Mouse (Mus musculus): ENCODE results near the gene Ptpn21. TPM values are rescaled to one million over a fixed set of nuclear protein-coding genes. Genes with fewer than 3 reads are reported as not detected.

Gene Ptpn21
- total RNA-seq (2014; fragmentation: Nextera tagmentation) (3.0 and 7.5 TPM in 2 replicates), total RNA-seq (2017) (1.6 and 4.7 TPM in 2 replicates)

DNA sequence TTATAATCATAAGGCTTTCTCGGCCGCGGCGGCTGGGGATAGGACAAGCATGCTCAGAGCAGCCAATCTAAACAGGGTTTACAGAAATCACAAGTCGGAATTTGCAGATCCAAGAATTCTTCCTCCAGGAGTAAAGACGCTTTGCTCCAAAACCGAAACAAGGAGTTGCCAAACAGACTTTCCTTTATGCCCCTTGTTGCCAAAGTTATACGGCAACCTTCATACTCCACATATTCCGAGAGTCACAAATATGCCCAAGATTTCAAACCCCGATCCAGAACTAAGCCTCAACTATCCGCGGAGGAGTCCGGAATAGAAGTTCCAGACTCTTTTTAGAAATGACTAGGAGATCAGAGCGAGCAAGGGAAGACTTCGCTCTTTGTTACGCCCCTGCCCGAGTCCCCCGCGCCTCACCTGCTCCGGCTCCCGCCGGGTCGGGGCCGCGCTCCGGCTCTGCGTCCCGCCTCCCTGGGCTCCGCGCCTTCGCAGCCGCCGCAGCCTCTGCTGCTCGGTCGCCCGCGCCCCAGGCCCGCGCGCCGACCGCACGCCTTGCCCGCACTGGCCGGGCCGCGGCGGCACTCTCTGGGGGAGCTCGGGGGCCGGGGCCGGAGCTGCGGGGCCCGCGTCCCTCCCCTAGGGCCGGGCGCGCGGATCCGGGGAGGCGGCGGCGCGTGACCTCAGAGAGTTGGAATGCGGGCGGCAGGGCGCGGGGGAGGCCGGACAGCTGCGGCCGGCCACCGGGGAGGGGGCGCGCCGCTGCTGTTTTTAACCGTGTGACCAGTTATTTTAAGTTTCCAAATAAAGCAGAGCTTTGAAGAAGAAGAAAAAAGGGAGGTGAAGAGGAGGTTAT lies at the start of gene Ptpn21:
Gene Ptpn21, minus strand, starts transcription at position 455 of the 850 bp plus-strand sequence.
- ATAC-seq (replicated peaks; ENCODE audit: low FRiP score, low TSS enrichment, poor library complexity, severe bottlenecking): no peak

DNA sequence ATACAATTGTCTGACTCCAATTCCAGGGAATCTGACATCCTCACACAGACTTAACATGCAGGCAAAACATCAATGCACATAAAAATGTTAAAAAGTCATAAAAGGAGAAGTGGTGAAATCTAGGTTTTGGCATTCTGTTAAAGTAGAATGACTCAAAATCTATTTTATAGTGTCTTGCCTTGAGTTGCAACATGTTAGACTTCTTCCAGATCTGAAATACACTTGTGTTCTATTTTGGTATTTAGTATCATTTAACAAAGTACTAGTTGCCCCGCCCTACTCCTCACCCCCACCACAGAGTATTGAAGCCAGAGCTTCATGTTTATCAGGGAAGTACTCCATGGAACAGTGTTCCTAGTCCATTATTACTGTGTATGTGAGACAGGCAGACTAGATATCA lies 47.0 kb upstream of the Ptpn21 start:
- ATAC-seq (replicated peaks; ENCODE audit: low FRiP score, low TSS enrichment, poor library complexity, severe bottlenecking): no peak

DNA sequence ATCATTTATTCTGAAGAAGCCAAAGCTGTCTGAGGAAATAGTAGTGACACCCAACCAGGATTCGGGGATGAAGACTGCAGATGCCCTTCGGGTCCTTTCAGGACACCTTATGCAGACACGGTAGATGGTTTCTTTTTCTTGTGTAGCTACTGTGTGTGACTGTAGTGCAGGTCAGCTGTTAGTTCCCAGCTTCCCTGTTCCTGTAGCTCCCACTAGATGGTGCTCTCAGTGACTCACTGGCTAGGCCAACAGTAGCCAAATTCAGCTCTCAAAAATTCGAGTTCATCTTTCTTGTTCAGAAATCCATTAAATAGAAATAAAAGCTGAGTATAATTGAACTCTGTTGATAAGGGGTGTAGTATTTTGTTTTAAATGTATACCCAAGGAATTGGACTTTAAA lies 41.9 kb upstream of the Ptpn21 start:
- peak; percentile 71; the same call in 1 of the 2 replicates for ATAC-seq (replicated peaks; ENCODE audit: low FRiP score, low TSS enrichment, poor library complexity, severe bottlenecking)

DNA sequence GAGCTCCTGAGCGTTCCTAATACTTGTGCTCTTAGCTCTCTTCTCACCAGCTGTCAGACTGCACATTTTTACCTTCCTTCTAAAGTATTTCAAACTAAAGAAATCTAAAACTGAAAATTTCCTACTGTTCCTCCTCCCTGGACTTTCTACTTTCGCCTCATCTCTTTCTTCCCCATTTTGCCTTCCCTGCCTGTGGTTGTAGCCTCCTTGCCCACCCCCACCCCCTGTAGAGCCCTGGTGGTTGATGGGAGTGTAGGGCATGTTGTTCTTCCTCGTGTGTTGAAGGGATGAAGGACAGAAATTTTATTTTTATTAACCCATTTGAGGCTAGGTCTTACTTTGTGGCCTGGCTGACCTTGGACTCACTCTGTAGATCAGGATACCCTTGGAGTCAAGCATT lies 40.3 kb upstream of the Ptpn21 start:
- no peak for ATAC-seq (replicated peaks; ENCODE audit: low FRiP score, low TSS enrichment, poor library complexity, severe bottlenecking)

DNA sequence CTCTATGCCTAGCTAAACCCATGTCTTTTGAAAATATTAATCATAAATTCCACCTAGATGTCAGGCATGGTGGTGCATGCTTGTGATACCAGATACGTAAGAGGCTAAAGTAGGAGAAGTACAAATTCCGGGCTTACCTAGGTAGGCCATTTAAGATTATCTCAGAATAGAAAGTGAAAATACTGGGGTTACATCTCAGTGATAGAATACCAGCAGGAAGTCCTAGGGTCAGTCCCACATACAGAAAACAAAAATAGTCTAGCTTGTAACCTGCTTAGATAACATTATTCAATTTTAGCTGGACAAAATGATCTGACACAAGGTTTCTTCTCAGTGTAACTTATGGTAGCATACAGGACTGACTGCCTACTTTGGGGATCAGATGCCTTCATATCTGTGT lies 29.0 kb upstream of the Ptpn21 start:
- no peak for ATAC-seq (replicated peaks; ENCODE audit: low FRiP score, low TSS enrichment, poor library complexity, severe bottlenecking)

DNA sequence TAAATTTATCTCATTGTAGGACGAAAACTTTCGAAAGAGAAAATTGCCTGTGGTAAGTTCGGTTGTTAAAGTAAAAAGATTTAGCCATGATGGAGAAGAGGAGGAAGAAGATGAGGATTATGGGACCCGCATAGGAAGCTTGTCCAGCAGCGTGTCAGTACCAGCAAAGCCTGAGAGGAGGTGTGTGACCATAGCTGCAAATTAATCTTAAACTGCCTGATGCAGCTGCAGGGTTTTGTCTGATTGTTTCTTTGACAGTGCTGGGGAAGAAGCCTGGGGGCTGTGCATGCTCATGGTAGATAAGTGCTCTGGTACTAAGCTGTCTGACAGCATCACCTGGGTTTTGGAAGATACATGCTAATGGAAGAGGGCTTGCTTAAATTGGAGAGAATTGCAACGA lies 22.5 kb upstream of the Ptpn21 start:
- ATAC-seq (replicated peaks; ENCODE audit: low FRiP score, low TSS enrichment, poor library complexity, severe bottlenecking): 0 out of 2 replicates have a peak, but pooled peaks have one; percentile 44

DNA sequence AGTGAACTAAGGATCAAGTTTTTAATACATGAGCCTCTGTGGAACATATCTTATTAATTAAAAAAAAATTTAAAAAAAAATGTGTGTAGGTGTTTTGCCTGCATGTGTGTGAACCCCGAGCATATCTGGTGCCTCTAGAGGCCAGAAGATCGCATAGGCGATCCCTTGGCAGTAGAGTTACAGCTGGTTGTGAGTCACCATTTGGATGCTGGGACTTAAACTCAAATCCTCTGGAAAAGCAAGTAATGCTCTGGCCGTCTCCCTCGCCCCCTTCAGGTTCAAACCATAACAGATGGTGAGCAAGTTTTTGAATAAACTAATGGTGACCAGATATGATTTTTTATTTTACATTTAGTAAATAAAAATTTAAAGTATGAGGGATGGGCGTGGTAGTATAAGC lies 20.4 kb upstream of the Ptpn21 start:
- ATAC-seq (replicated peaks; ENCODE audit: low FRiP score, low TSS enrichment, poor library complexity, severe bottlenecking): no peak

DNA sequence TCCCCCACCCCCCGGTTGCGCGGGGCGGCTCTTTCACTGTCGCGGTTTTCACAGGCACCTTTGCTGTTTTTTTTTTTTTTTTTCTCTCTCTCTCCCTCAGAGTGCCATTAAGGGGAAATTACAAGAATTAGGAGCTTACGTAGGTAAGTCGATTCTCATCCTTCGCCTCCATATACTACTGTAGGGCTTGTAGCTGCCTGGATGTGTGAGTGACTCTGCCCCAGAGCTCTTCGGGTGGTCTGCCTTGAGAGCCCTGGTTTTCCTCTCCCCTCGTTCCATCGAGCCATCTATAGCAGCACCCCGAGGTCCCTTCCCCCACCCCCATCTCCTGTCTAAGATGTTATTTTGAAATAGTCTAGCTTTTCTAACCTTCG lies 10.2 kb upstream of the Ptpn21 start:
- 0 out of 2 replicates have a peak, but pooled peaks have one; percentile 3 for ATAC-seq (replicated peaks; ENCODE audit: low FRiP score, low TSS enrichment, poor library complexity, severe bottlenecking)

DNA sequence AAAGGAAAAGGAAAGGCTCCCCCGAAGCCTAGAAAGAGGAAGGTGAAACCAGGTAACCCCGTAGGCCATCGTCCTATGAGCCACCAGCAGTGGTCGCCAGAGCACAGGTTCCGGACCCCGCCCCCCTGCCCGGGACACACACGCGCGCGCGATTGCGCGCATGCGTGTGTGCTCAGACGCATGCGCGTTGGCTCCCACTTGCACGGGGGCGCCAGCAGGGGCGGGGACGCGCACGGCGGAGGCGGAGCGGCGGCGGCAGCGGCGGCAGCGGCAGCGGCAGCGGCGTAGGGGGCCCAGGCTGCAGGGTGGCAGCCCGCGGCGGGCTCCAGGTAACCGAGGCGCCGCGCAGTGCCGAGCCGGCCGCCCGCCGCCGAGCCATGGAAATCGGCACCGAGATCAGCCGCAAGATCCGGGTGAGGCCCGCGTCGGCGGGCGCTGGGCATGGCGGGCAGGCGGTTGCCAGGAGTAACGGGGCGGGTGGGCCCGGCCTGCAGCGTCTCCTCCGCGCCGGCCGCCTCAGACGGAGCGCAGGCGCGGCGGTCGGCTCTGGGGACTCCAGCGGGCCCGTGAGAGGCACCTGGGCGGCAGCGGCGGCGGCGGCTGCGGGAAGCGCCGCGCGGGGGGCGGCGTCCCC lies 9.7 kb upstream of the Ptpn21 start, which contains the start of gene Zc3h14:
Gene Zc3h14, plus strand, starts transcription at position 219 of the 634 bp plus-strand sequence.
- peak; percentile 87 for ATAC-seq (replicated peaks; ENCODE audit: low FRiP score, low TSS enrichment, poor library complexity, severe bottlenecking)

DNA sequence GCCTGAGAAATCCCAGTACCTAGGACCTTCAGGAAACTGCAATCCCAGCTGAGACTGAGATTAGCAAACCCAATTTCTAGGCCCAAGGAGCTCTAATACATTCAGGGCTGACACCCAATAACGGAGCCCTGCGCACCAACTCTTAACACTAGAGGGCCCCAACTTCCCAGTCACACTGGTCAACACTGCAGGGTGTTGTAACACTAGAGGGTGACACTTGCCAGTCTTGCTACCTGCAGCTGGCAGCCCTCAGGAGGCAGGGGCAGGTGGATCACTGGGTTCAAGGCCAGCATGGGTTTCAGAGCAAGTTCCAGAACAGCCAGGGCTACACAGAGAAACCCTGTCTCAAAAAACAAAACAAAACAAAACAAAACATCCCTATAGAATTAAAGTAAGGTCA lies 8.9 kb upstream of the Ptpn21 start:
- ATAC-seq (replicated peaks; ENCODE audit: low FRiP score, low TSS enrichment, poor library complexity, severe bottlenecking): peak; percentile 89

DNA sequence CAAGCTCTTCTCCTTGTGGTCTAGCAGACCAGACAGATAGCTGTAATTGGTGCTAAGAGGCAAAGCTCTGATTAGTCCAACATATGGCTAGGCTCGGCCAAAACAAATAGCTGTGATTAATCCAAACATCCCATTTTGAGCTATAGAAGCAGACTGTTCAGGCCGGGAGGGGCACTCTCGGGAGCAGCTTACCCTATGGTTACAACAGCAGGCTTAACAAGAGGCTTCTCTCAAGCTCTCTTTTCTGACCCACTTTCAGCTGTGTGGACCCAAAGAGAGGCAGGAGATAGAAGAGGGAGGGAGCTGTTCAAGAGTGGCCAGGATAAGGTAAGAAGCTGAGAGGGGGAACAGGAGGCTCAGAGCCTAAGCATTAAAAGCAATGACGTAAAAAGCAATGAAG lies 8.4 kb upstream of the Ptpn21 start:
- no peak for ATAC-seq (replicated peaks; ENCODE audit: low FRiP score, low TSS enrichment, poor library complexity, severe bottlenecking)

DNA sequence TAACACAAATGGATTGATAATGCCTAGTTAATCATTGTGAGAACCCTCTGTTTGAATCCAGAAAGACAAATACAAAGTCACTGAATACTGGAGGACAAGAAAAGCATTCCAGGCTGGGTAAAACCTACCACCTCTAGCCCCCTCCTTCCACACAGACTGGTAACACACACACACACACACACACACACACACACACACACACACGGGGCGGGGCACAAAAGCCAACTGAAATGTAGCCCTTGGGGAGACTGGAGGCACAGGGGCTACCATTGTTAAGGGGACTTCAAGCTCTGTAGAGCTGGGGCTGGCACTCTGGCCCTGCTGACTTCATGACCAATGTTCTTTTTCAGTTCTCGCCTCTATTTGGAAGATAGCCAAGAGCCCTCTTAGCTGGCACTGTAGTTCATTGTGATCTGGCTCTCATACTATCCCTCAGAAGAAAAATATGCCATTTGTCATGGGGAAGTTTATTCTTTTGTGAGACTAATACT lies 3.9 kb upstream of the Ptpn21 start:
- no peak for ATAC-seq (replicated peaks; ENCODE audit: low FRiP score, low TSS enrichment, poor library complexity, severe bottlenecking)

DNA sequence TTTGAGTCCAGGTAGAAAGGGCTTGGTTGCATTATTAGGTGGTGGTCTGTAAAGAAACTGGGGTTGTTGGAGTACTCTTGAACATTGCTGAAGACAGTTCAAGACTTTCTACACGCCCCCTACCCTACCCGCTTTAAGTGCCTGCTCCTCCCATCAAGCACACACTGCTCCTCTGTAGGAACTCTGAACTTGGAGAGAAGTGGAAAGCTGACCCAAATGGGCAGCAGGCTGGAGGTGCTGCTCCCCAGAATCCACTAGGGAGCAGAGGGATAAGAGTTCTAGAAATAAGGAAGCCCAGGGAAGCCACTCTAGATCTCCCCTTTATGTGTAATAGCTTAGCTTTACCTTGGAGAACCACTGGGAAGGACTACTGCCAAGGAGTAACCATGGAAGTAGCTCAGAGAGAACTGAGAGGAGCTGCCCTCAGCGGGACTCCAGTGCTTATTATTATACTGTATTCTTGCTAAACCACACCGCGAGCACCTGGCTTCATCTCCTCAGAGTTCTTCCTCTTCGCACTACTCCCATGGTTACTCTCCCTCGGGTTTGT lies 671 bp upstream of the Ptpn21 start:
- ATAC-seq (replicated peaks; ENCODE audit: low FRiP score, low TSS enrichment, poor library complexity, severe bottlenecking): no peak

DNA sequence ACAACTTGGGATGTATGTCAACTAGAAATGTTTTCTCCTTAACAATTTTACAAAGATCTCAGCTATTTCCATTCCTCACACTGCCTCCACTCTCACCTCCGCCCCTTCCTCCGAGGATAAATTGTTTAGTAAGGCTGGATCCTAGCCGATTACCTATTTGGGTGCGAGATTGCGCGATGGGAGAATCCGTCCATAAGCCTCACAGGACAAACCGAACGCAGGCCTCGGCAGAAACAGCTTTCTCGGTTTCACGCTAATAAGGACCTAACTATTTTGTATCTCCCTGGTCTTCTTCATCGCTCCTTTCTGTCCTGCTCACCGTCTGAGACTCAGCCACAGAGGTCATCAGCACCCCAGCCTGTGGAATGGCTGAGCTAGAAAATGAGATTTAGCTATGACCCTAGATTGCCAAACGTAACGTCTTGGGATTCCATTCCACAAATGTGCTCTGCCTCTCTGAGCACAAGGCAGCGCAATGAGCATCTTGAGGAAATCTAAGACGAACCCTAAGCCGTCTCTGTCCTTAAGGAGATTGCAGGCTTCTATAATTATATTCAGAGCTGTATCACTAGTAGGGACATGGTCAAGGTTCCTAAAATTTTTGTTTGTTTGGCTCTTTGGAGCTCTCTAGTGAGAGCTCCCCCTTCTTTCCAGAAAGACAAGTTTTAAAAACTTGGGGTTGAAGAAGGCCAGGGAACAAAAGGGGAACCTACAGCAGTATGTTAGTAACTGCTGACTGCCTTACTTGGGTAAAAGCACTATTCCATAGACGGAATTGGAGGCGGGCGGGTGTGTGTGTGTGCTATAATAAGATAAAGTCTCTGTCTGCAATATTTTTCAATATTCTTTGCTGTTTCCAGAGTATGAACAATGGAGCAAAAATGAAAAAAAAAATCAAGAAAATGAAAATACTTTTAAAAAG lies 2.1 kb downstream of the Ptpn21 start:
- 0 out of 2 replicates have a peak, but pooled peaks have one; percentile 1 for ATAC-seq (replicated peaks; ENCODE audit: low FRiP score, low TSS enrichment, poor library complexity, severe bottlenecking)

DNA sequence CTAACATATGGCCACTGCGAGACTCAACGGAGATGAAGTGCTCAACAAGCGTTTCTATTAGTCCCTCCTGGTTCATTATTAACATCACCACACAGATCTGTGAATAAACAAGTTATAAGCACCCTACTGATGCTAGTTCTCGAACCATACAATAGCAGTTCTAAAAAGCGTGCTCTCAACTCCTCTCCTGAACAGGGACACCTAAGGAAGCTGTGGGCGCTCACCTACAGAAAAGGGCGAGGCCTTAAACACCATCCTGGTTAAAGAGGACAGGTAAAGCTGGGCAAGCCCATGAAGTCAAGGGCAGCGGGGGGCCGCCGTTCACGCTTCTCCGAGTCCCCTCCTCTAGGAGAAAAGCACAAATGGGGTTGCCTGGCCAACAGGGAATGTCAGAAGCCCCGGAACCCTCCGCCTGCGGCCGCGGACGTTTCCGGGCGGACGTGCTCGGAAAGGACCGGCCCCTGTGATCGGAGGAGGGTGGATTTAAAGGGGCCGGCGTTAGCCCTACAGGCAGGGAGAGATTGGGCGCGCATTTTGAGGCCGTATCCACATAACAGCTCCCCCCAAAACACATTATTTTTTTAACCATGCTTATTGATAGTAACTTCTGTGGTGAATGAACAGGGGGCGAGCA lies 2.8 kb downstream of the Ptpn21 start:
- peak; percentile 88 for ATAC-seq (replicated peaks; ENCODE audit: low FRiP score, low TSS enrichment, poor library complexity, severe bottlenecking)

DNA sequence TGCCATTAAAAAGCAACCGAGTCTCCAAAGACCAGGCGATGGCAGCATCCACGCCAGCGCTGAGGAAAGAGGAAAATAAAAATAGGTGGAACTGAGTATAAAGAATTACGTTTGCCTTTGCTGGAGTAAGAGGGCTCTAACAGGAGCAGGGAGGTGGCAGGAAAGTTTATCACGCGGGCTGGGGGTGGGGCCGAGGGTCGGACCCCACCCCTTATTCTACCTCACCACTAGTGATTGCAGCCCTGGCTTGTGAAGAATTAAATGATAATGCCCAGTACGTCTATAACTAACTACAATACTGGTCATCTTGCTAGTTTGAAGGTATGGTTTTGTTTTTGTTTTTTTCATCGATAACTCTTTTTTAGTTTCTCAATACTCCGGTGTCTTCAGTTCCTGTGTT lies 3.4 kb downstream of the Ptpn21 start:
- ATAC-seq (replicated peaks; ENCODE audit: low FRiP score, low TSS enrichment, poor library complexity, severe bottlenecking): peak; percentile 31

DNA sequence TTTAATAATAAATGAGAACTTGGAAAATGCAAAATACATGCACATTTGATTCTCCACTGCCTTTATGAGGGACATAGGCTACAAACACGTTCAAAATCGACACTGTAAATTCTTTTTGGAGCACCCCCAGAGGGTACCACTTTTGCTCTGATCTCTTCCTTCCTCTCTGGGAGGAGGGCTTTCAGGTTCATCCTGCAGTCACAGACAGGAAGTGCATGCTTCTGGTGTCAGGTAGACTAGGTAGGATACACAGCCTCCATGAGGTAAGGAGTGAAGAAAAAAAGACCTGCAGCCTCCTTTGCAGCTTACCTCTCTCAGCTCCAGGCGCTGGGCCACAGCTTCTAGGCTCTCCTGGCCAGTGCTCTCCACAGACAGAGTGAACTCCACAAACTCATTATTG lies 4.0 kb downstream of the Ptpn21 start:
- 0 out of 2 replicates have a peak, but pooled peaks have one; percentile 9 for ATAC-seq (replicated peaks; ENCODE audit: low FRiP score, low TSS enrichment, poor library complexity, severe bottlenecking)

DNA sequence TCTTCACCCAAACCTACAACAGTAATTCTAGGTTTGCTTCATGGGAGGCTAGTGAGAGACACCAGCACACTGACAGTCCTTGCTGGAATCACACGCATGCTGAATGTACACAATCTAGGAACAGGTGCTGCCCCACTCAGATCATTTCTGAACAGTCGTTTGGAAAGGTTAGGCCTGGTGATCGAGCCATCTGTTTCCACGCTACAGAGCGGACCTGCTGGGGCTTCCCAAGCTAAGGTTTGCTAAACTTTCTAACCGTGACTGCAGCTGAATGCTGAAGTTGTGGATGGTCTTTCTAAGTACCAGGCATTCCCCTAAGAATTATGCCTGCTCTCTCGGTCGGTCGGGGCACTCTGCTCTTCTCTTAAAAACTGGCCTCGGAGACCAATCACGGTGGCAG lies 6.5 kb downstream of the Ptpn21 start:
- ATAC-seq (replicated peaks; ENCODE audit: low FRiP score, low TSS enrichment, poor library complexity, severe bottlenecking): no peak

DNA sequence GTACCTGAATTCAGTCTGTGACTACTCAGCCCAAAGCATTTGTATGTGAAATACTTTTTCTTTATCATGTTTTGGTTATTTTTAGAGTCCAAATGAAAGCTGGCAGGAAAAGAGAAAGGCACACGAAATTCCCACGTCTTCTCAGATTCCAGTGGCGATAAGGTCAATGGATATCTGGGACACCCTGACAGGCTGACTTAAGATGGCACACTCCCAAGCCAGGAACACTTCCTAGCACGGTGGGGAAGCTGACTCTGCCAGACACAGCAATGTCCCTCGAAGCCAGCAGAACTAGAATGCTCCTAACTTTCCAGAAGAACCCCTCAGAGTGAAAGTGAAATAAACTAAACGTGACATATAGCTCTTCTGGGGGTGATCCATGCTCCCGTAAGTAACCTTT lies 10.0 kb downstream of the Ptpn21 start:
- ATAC-seq (replicated peaks; ENCODE audit: low FRiP score, low TSS enrichment, poor library complexity, severe bottlenecking): no peak

Data from megakaryocyte-erythroid progenitor cell, adult 5-6 weeks (primary cell).